8 mouse cellular contexts compared by ENCODE assay signal in genomic region chr6:113079492-113079891, GRCm38 (mm10). TPM values are rescaled to one million over a fixed set of nuclear protein-coding genes. Genes with fewer than 3 reads are reported as not detected.
DNase-seq lines count a peak whose midpoint lies in the region; ATAC-seq and TF ChIP-seq lines count a peak whose summit lies in the region.

No protein-coding gene starts in this region.

- H3K4me1 ChIP-seq in forebrain, embryonic 12.5 days = peaks cover 53% of the 10 kb centered on the region
- peaks cover 4% of the 10 kb centered on the region; the same call in 1 of the 2 replicates for H3K4me1 ChIP-seq in midbrain, postnatal 0 days (ENCODE audit: insufficient read depth, low read length)

- ATAC-seq in forebrain, embryonic 12.5 days (ENCODE audit: low FRiP score) = no peak
- no peak for ATAC-seq in midbrain, postnatal 0 days (ENCODE audit: low FRiP score)
- ATAC-seq in megakaryocyte-erythroid progenitor cell, adult 5-6 weeks (replicated peaks; ENCODE audit: low FRiP score, low TSS enrichment, poor library complexity, severe bottlenecking) = no peak

- 0% methylated on average over 3 of the region's 3 CpGs for WGBS in forebrain, embryonic 12.5 days
- 0% methylated on average over 3 of the region's 3 CpGs for WGBS in midbrain, postnatal 0 days

- H3K27ac ChIP-seq in forebrain, embryonic 12.5 days = peak overlapping the region; percentile 74
- H3K27ac ChIP-seq in midbrain, postnatal 0 days (ENCODE audit: low read depth, low read length) = peak overlapping the region; percentile 65

- H3K4me3 ChIP-seq in forebrain, embryonic 12.5 days (replicated peaks) = peak overlapping the region; percentile 88
- H3K4me3 ChIP-seq in midbrain, postnatal 0 days (ENCODE audit: low read depth, low read length) = peak overlapping the region; percentile 91

- H3K9me3 ChIP-seq in forebrain, embryonic 12.5 days = no peaks in the 10 kb centered on the region
- H3K9me3 ChIP-seq in midbrain, postnatal 0 days (ENCODE audit: low read length) = no peaks in the 10 kb centered on the region

- no peaks in the 10 kb centered on the region; the same call in 1 of the 2 replicates for H3K36me3 ChIP-seq in forebrain, embryonic 12.5 days (replicated peaks)
- no peaks in the 10 kb centered on the region for H3K36me3 ChIP-seq in midbrain, postnatal 0 days (ENCODE audit: insufficient read depth, low read length)

- intact Hi-C loops in heart, postnatal 36 days (cut with DNase I) = loop anchor here (5.0 kb wide), 1 partner anchor 228 kb away; the partner anchor contains the start of gene Brpf1
- intact Hi-C loops in left cerebral cortex, postnatal 4 days (cut with DNase I) = no loop called here

- H3K4me2 ChIP-seq in forebrain, embryonic 12.5 days = peak overlapping the region; percentile 91
- peak overlapping the region; percentile 60 for H3K4me2 ChIP-seq in midbrain, postnatal 0 days (ENCODE audit: low read depth, low read length, poor library complexity, severe bottlenecking)

- peak overlapping the region; percentile 98 for H3K9ac ChIP-seq in forebrain, embryonic 12.5 days
- peak overlapping the region; percentile 100 for H3K9ac ChIP-seq in midbrain, postnatal 0 days (replicated peaks; ENCODE audit: low read length, poor library complexity, severe bottlenecking)

- no peaks in the 10 kb centered on the region for H3K27me3 ChIP-seq in forebrain, embryonic 12.5 days
- no peaks in the 10 kb centered on the region for H3K27me3 ChIP-seq in midbrain, postnatal 0 days (ENCODE audit: insufficient read depth, low read length)

- peak; percentile 59 for DNase-seq in adrenal gland, adult 2 months
- no peak for DNase-seq in adrenal gland, adult 8-10 months
- peak; percentile 71 for DNase-seq in NIH3T3 (ENCODE audit: low read depth)
- DNase-seq in heart, postnatal 36 days = peak; percentile 24 to 37
- peak; percentile 42 for DNase-seq in left cerebral cortex, postnatal 4 days
- DNase-seq in midbrain, postnatal 0 days (ENCODE audit: low spot score) = peak; percentile 84

- TF ChIP-seq CTCF in midbrain, postnatal 0 days (IDR thresholded peaks at IDR 0.05) = no peak

RNA-seq across cellular contexts. Expression of gene Setd5, which starts 2.3 kb away (rescaled TPM):
- 10 to 100 TPM; 72.0 to 96.9 TPM for total RNA-seq in adrenal gland, adult 2 months (2021)
- polyA plus RNA-seq in adrenal gland, adult 2 months (2012; rRNA removed) = 22.8 and 24.3 TPM in 2 replicates
- 100 to 1,000 TPM in 2 of 4 experiments, 10 to 100 TPM in 2; 88.7 to 146 (median 108) TPM for total RNA-seq in adrenal gland, adult 8-10 months (2022)
- 63.9 and 64.1 TPM in 2 replicates for polyA plus RNA-seq in forebrain, embryonic 12.5 days (2016; fragmentation: Nextera tagmentation; extraction: Ambion mirVana)
- 10 to 100 TPM; 34.3 to 42.0 TPM for total RNA-seq in heart, postnatal 36 days (2021)
- total RNA-seq in left cerebral cortex, postnatal 4 days (2021) = 100 to 1,000 TPM; 139 to 144 TPM
- 99.1 and 103 TPM in 2 replicates for total RNA-seq in midbrain, postnatal 0 days (2014; rRNA removed)
- polyA plus RNA-seq in midbrain, postnatal 0 days (2015; fragmentation: Nextera tagmentation; extraction: Ambion mirVana) = 42.1 and 50.6 TPM in 2 replicates
- 136 and 143 TPM in 2 replicates for total RNA-seq in megakaryocyte-erythroid progenitor cell, adult 5-6 weeks (2014; fragmentation: Nextera tagmentation)
- 79.1 and 80.2 TPM in 2 replicates for total RNA-seq in megakaryocyte-erythroid progenitor cell, adult 5-6 weeks (2017)

RNA-seq across cellular contexts. Expression of gene Thumpd3, which starts 33.5 kb away (rescaled TPM):
- total RNA-seq in adrenal gland, adult 2 months (2021) = 10 to 100 TPM; 32.7 to 35.2 TPM
- polyA plus RNA-seq in adrenal gland, adult 2 months (2012; rRNA removed) = 2.8 and 3.0 TPM in 2 replicates
- 10 to 100 TPM; 35.4 to 46.8 (median 41.3) TPM for total RNA-seq in adrenal gland, adult 8-10 months (2022)
- polyA plus RNA-seq in forebrain, embryonic 12.5 days (2016; fragmentation: Nextera tagmentation; extraction: Ambion mirVana) = 66.5 and 68.4 TPM in 2 replicates
- total RNA-seq in heart, postnatal 36 days (2021) = 10 to 100 TPM; 17.1 to 18.8 TPM
- total RNA-seq in left cerebral cortex, postnatal 4 days (2021) = 10 to 100 TPM; 35.4 to 36.4 TPM
- 33.7 and 49.2 TPM in 2 replicates for total RNA-seq in midbrain, postnatal 0 days (2014; rRNA removed)
- polyA plus RNA-seq in midbrain, postnatal 0 days (2015; fragmentation: Nextera tagmentation; extraction: Ambion mirVana) = 38.3 and 40.5 TPM in 2 replicates
- total RNA-seq in megakaryocyte-erythroid progenitor cell, adult 5-6 weeks (2014; fragmentation: Nextera tagmentation) = 123 and 125 TPM in 2 replicates
- total RNA-seq in megakaryocyte-erythroid progenitor cell, adult 5-6 weeks (2017) = 147 and 161 TPM in 2 replicates
